In the genomic region with DNA sequence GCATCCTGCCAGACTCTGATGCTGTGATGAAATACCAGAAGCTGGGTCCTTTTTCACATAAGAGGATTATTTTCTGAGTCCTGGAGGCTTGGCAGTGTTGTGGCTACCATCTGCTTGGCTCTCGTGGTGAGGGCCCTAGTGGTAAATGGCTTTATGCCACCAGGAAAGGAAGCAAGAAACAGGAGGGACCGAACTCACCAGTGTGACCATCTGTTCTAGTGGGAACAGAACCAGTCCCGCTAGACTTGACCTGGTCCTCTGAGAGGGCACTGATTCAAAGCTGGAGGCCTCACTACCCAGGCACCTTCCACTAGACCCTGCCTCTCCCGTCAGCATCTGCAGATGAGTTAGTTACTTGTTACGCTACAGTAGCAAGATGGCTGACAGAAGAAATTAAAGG, we compare ENCODE assay signal across 38 mouse cellular contexts. TPM values are rescaled to one million over a fixed set of nuclear protein-coding genes. Genes with fewer than 3 reads are reported as not detected.
DNase-seq lines count a peak whose midpoint lies in the region; ATAC-seq and TF ChIP-seq lines count a peak whose summit lies in the region.
"Had no signal": no experiment of that assay in that cellular context is flagged by ENCODE, and none has a peak within 500 bp of the region (broad histone marks: within the 10 kb centered on the region; RNA-seq: fewer than 3 reads in every experiment).

No protein-coding gene starts in this region.

- H3K27ac ChIP-seq in midbrain, embryonic 13.5 days: no peak overlapping the region
- no peak overlapping the region for H3K27ac ChIP-seq in midbrain, embryonic 11.5 days (ENCODE audit: low read depth, low read length)
- H3K27ac ChIP-seq in liver, postnatal 0 days (ENCODE audit: low read depth): no peak overlapping the region
- H3K27ac ChIP-seq: embryonic facial prominence, embryonic 13.5 days; forebrain, embryonic 10.5 days; forebrain, embryonic 15.5 days; gastrocnemius, adult 2 months; intestine, embryonic 15.5 days; layer of hippocampus, adult 2 months; limb, embryonic 10.5 days; limb, embryonic 15.5 days; liver, embryonic 13.5 days; midbrain, embryonic 12.5 days had no signal

- H3K36me3 ChIP-seq in midbrain, embryonic 13.5 days: no peaks in the 10 kb centered on the region
- H3K36me3 ChIP-seq in midbrain, embryonic 11.5 days (ENCODE audit: control insufficient read depth, insufficient read depth, low read length): no peaks in the 10 kb centered on the region
- no peaks in the 10 kb centered on the region for H3K36me3 ChIP-seq in liver, postnatal 0 days (replicated peaks; ENCODE audit: insufficient read depth, low read length)
- H3K36me3 ChIP-seq: embryonic facial prominence, embryonic 13.5 days; forebrain, embryonic 10.5 days; forebrain, embryonic 15.5 days; heart, embryonic 12.5 days; hindbrain, embryonic 15.5 days; intestine, embryonic 15.5 days; limb, embryonic 10.5 days; limb, embryonic 15.5 days; liver, embryonic 13.5 days; midbrain, embryonic 12.5 days had no signal

- no peak for DNase-seq in midbrain, embryonic 11.5 days (ENCODE audit: low spot score, missing footprints)
- DNase-seq in cerebellum, adult 11-12 months: peak; percentile 95
- DNase-seq in cerebellum, adult 9-10 months: peak; percentile 97
- peak; percentile 81 to 83 for DNase-seq in cerebellum, postnatal 36 days
- no peak for DNase-seq in liver, postnatal 0 days
- DNase-seq in ovary, postnatal 14 days (ENCODE audit: low spot score): no peak
- DNase-seq: adrenal gland, adult 2 months; adrenal gland, postnatal 36 days; gastrocnemius, adult 2 months; gastrocnemius, postnatal 36 days; heart, adult 18-20 months; heart, postnatal 4 days; kidney, adult 2 months; kidney, postnatal 36 days; liver, embryonic 13.5 days; lung, embryonic 14.5 days; right cerebral cortex, adult 18-20 months; spleen, adult 18-20 months; thymus, adult 18-20 months; thymus, postnatal 25 days had no signal

- H3K9ac ChIP-seq in midbrain, embryonic 13.5 days (replicated peaks): no peak overlapping the region
- no peak overlapping the region for H3K9ac ChIP-seq in midbrain, embryonic 11.5 days (ENCODE audit: low read length)
- no peak overlapping the region for H3K9ac ChIP-seq in liver, postnatal 0 days (replicated peaks)
- H3K9ac ChIP-seq: embryonic facial prominence, embryonic 13.5 days; forebrain, embryonic 15.5 days; heart, embryonic 12.5 days; hindbrain, embryonic 15.5 days; intestine, embryonic 15.5 days; limb, embryonic 15.5 days; liver, embryonic 13.5 days; lung, embryonic 14.5 days; midbrain, embryonic 12.5 days had no signal

- H3K4me3 ChIP-seq in midbrain, embryonic 13.5 days (replicated peaks): no peak overlapping the region
- no peak overlapping the region for H3K4me3 ChIP-seq in midbrain, embryonic 11.5 days (ENCODE audit: low read depth, low read length)
- H3K4me3 ChIP-seq in liver, postnatal 0 days (ENCODE audit: low read depth, low read length): no peak overlapping the region
- H3K4me3 ChIP-seq: embryonic facial prominence, embryonic 13.5 days; forebrain, embryonic 10.5 days; forebrain, embryonic 15.5 days; gastrocnemius, adult 2 months; heart, embryonic 12.5 days; hindbrain, embryonic 15.5 days; intestine, embryonic 15.5 days; layer of hippocampus, adult 2 months; limb, embryonic 10.5 days; limb, embryonic 15.5 days; liver, embryonic 13.5 days; midbrain, embryonic 12.5 days had no signal

- 62% methylated on average over 5 of the region's 5 CpGs for WGBS in midbrain, embryonic 13.5 days
- 73% methylated on average over 5 of the region's 5 CpGs for WGBS in midbrain, embryonic 11.5 days
- WGBS in liver, postnatal 0 days (ENCODE audit: insufficient replicate concordance): 71% methylated on average over 5 of the region's 5 CpGs

- no peak overlapping the region for H3K4me2 ChIP-seq in midbrain, embryonic 13.5 days (replicated peaks)
- H3K4me2 ChIP-seq in midbrain, embryonic 11.5 days: no peak overlapping the region
- H3K4me2 ChIP-seq in liver, postnatal 0 days (ENCODE audit: low read depth, low read length): no peak overlapping the region
- H3K4me2 ChIP-seq: embryonic facial prominence, embryonic 13.5 days; forebrain, embryonic 15.5 days; heart, embryonic 12.5 days; hindbrain, embryonic 15.5 days; intestine, embryonic 15.5 days; limb, embryonic 15.5 days; liver, embryonic 13.5 days; lung, embryonic 14.5 days; midbrain, embryonic 12.5 days had no signal

- H3K27me3 ChIP-seq in midbrain, embryonic 13.5 days: peaks cover under 1% of the 10 kb centered on the region; the same call in 1 of the 2 replicates
- H3K27me3 ChIP-seq in midbrain, embryonic 11.5 days (ENCODE audit: control insufficient read depth, insufficient read depth, low read length): no peaks in the 10 kb centered on the region
- H3K27me3 ChIP-seq in liver, postnatal 0 days (ENCODE audit: insufficient read depth, low read length): no peaks in the 10 kb centered on the region
- H3K27me3 ChIP-seq: embryonic facial prominence, embryonic 13.5 days; forebrain, embryonic 15.5 days; heart, embryonic 12.5 days; hindbrain, embryonic 15.5 days; intestine, embryonic 15.5 days; limb, embryonic 15.5 days; liver, embryonic 13.5 days; midbrain, embryonic 12.5 days had no signal

- H3K4me1 ChIP-seq in midbrain, embryonic 13.5 days (replicated peaks): peaks cover 11% of the 10 kb centered on the region; the same call in 1 of the 2 replicates
- H3K4me1 ChIP-seq in midbrain, embryonic 11.5 days (ENCODE audit: control insufficient read depth, insufficient read depth, low read length): no peaks in the 10 kb centered on the region
- no peaks in the 10 kb centered on the region for H3K4me1 ChIP-seq in liver, postnatal 0 days (ENCODE audit: insufficient read depth)
- H3K4me1 ChIP-seq: forebrain, embryonic 15.5 days; heart, embryonic 12.5 days; intestine, embryonic 15.5 days; liver, embryonic 13.5 days; midbrain, embryonic 12.5 days had no signal

- 0 out of 2 replicates have a peak, but pooled peaks have one; percentile 11 for ATAC-seq in midbrain, embryonic 13.5 days
- ATAC-seq in midbrain, embryonic 11.5 days (ENCODE audit: low FRiP score): no peak
- no peak for ATAC-seq in liver, postnatal 0 days
- ATAC-seq: activated CD4-positive, CD25-positive, alpha-beta regulatory T cell, adult 4 months; forebrain, embryonic 15.5 days; intestine, embryonic 15.5 days had no signal

- TF ChIP-seq EP300 in liver, postnatal 0 days (IDR thresholded peaks at IDR 0.05; ENCODE audit: low read depth): no peak

- no peak for TF ChIP-seq CTCF in liver, postnatal 0 days (IDR thresholded peaks at IDR 0.05; ENCODE audit: low read depth)

- no peaks in the 10 kb centered on the region; the same call in 1 of the 2 replicates for H3K9me3 ChIP-seq in midbrain, embryonic 13.5 days
- H3K9me3 ChIP-seq in midbrain, embryonic 11.5 days (ENCODE audit: control insufficient read depth, low read length): no peaks in the 10 kb centered on the region
- H3K9me3 ChIP-seq in liver, postnatal 0 days (ENCODE audit: low read length): no peaks in the 10 kb centered on the region
- H3K9me3 ChIP-seq: embryonic facial prominence, embryonic 13.5 days; forebrain, embryonic 15.5 days; hindbrain, embryonic 15.5 days; intestine, embryonic 15.5 days; limb, embryonic 10.5 days; limb, embryonic 15.5 days; liver, embryonic 13.5 days; midbrain, embryonic 12.5 days had no signal

RNA-seq across cellular contexts. Expression of gene Cmklr1, which starts 33.0 kb away (rescaled TPM):
- polyA plus RNA-seq in midbrain, embryonic 13.5 days (2015; fragmentation: Nextera tagmentation; extraction: Ambion mirVana): 1.4 and 2.5 TPM in 2 replicates
- 0.98 and 2.2 TPM in 2 replicates for polyA plus RNA-seq in midbrain, embryonic 11.5 days (2014; fragmentation: Nextera tagmentation; extraction: Ambion mirVana)
- 3.3 and 3.5 TPM in 2 replicates for polyA plus RNA-seq in liver, postnatal 0 days (2015; fragmentation: Nextera tagmentation; extraction: Ambion mirVana)
- polyA plus RNA-seq: activated CD4-positive, CD25-positive, alpha-beta regulatory T cell, adult 4 months had no signal

RNA-seq across cellular contexts. Expression of gene 1700069L16Rik, which starts 41.3 kb away (rescaled TPM):
- polyA plus RNA-seq in midbrain, embryonic 13.5 days (2015; fragmentation: Nextera tagmentation; extraction: Ambion mirVana): not detected in 2 replicates
- polyA plus RNA-seq in midbrain, embryonic 11.5 days (2014; fragmentation: Nextera tagmentation; extraction: Ambion mirVana): not detected in 2 replicates
- not detected in 2 replicates for polyA plus RNA-seq in liver, postnatal 0 days (2015; fragmentation: Nextera tagmentation; extraction: Ambion mirVana)
- polyA plus RNA-seq: activated CD4-positive, CD25-positive, alpha-beta regulatory T cell, adult 4 months; adrenal gland, adult 2 months; C2C12; embryonic facial prominence, embryonic 13.5 days; forebrain, embryonic 10.5 days; forebrain, embryonic 15.5 days; frontal cortex, adult 2 months; heart, embryonic 12.5 days; heart, postnatal 0 days; hindbrain, embryonic 15.5 days; intestine, embryonic 15.5 days; kidney, adult 2 months; kidney, embryonic 16.5 days; limb, embryonic 10.5 days; limb, embryonic 15.5 days; liver, embryonic 13.5 days; lung, embryonic 14.5 days; midbrain, embryonic 12.5 days; neural tube, embryonic 14.5 days; stomach, embryonic 16.5 days had no signal

RNA-seq across cellular contexts. Expression of gene Ficd, which starts 52.4 kb away (rescaled TPM):
- 7.2 and 7.8 TPM in 2 replicates for polyA plus RNA-seq in midbrain, embryonic 13.5 days (2015; fragmentation: Nextera tagmentation; extraction: Ambion mirVana)
- polyA plus RNA-seq in midbrain, embryonic 11.5 days (2014; fragmentation: Nextera tagmentation; extraction: Ambion mirVana): 3.3 TPM in 2 replicates
- polyA plus RNA-seq in liver, postnatal 0 days (2015; fragmentation: Nextera tagmentation; extraction: Ambion mirVana): 2.6 and 2.8 TPM in 2 replicates

Comparison
In these comparisons a context has a peak if more than half of its experiments do, and no peak if none do; other contexts are left out.
1. DNase-seq: peak in cerebellum, adult 11-12 months (single experiment), cerebellum, adult 9-10 months (single experiment) and cerebellum, postnatal 36 days (2 of 2); none in midbrain, embryonic 11.5 days (single experiment), liver, postnatal 0 days (single experiment) and ovary, postnatal 14 days (single experiment).